Mouse (Mus musculus) urinary bladder, postnatal 36 days (tissue): ENCODE measurements around the gene Rgs1.

Source experiments
- DNase-seq, 2 experiments: peaks; one replicate each; pipeline ENCODE4 v3.0.0; 2022; ENCODE audit warnings: low spot score in 2 of 2, mixed read lengths in 1 of 2

Rgs1 gene

GRCm38 (mm10) chr1:144248923-144249322, at the start of gene Rgs1:
Gene Rgs1 (minus strand): TSS chr1:144249242.
- no peak for DNase-seq

- no peak for DNase-seq
Measured at GRCm38 (mm10) chr1:144283020-144284014, 34.3 kb upstream of the Rgs1 start.

- no peak for DNase-seq
Measured at GRCm38 (mm10) chr1:144280056-144280455, 31.0 kb upstream of the Rgs1 start.

GRCm38 (mm10) chr1:144272991-144273390, 23.9 kb upstream of the Rgs1 start:
- DNase-seq = no peak

- DNase-seq = no peak
Measured at GRCm38 (mm10) chr1:144269112-144269511, 20.1 kb upstream of the Rgs1 start.

GRCm38 (mm10) chr1:144267471-144268470, 18.7 kb upstream of the Rgs1 start:
- no peak for DNase-seq

- no peak for DNase-seq
Measured at GRCm38 (mm10) chr1:144264000-144264399, 15.0 kb upstream of the Rgs1 start.

- no peak for DNase-seq
Measured at GRCm38 (mm10) chr1:144262008-144262407, 13.0 kb upstream of the Rgs1 start.

GRCm38 (mm10) chr1:144258779-144259178, 9.7 kb upstream of the Rgs1 start:
- no peak for DNase-seq

- DNase-seq = no peak
Measured at GRCm38 (mm10) chr1:144256556-144257331, 7.7 kb upstream of the Rgs1 start.

GRCm38 (mm10) chr1:144248206-144248605, 836 bp downstream of the Rgs1 start:
- no peak for DNase-seq

- DNase-seq = no peak
Measured at GRCm38 (mm10) chr1:144247382-144247781, 1.7 kb downstream of the Rgs1 start.

GRCm38 (mm10) chr1:144243511-144243910, 5.5 kb downstream of the Rgs1 start:
- peak; percentile 4 to 8 for DNase-seq

- DNase-seq = no peak
Measured at GRCm38 (mm10) chr1:144239195-144239594, 9.8 kb downstream of the Rgs1 start.

GRCm38 (mm10) chr1:144215230-144215629, 33.8 kb downstream of the Rgs1 start:
- no peak for DNase-seq

GRCm38 (mm10) chr1:144210912-144211311, 38.1 kb downstream of the Rgs1 start:
- no peak for DNase-seq

- no peak for DNase-seq
Measured at GRCm38 (mm10) chr1:144206281-144207061, 42.6 kb downstream of the Rgs1 start.

- no peak for DNase-seq
Measured at GRCm38 (mm10) chr1:144204766-144205165, 44.3 kb downstream of the Rgs1 start.

- DNase-seq = no peak
Measured at GRCm38 (mm10) chr1:144202939-144203338, 46.1 kb downstream of the Rgs1 start.

GRCm38 (mm10) chr1:144200496-144200895, 48.5 kb downstream of the Rgs1 start:
- no peak for DNase-seq
